Mouse (Mus musculus) 3134 (cell line): ENCODE results near the gene Ngdn.

ENCODE experiments used
- DNase-seq: peaks from one replicate; pipeline ENCODE4 v3.0.0-alpha.2; 2011; ENCODE audit warnings: low spot score; ENCODE audit not compliant: insufficient read length; ENCODE audit errors: extremely low read depth

Ngdn gene

GRCm38 (mm10) chr14:55071756-55072155 lies 56.5 kb downstream of the Ngdn start:
- no peak for DNase-seq
